Mouse (Mus musculus) stomach, postnatal 0 days (tissue): ENCODE results near the gene Akap6.

Experiments
- CTCF ChIP-seq: IDR thresholded peaks from 2 replicates; pipeline ENCODE4 v1.5.1; 2016; ENCODE audit warnings: antibody characterized with exemption, low read depth, mild to moderate bottlenecking, moderate library complexity
- EP300 ChIP-seq: optimal IDR thresholded peaks from 2 replicates; pipeline ENCODE3; 2016; ENCODE audit warnings: antibody characterized with exemption

GRCm38 (mm10) chr12:52828944-52829736 lies 130.0 kb downstream of the Akap6 start:
- TF ChIP-seq CTCF (no peak), EP300 (no peak)
